Mouse (Mus musculus): ENCODE measurements at regions not wholly inside any gene's neighbourhood (a gene's known extent, or its start where the extent isn't known, plus 50 kb on each side); places are given as distances from the start of the nearest gene placed in this dataset.
"Not testable (repeated sequence)": the region's sequence is repeated elsewhere in the genome, so short reads cannot be mapped to it uniquely, and the experiment has no call there.

DNA sequence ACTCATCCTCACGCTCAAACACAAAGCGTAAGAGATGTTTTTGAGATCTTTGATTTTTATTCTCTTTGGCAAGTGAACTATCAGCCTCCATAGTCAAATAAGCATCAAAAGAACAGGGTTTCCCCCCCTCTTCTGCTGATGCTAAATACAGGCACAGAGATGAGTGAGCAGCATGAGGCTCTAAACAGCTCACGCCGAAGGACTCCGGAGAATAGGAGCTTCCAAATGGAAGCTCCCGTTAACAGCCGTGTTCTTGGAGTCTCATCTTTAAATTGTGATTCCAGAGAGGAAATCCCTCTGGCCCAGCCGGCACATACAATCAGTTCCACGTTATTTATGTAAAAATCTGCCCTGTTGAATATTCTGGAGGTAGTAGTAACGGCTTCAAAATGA lies 161.1 kb downstream of the Srek1 start:
- no peak for DNase-seq

DNA sequence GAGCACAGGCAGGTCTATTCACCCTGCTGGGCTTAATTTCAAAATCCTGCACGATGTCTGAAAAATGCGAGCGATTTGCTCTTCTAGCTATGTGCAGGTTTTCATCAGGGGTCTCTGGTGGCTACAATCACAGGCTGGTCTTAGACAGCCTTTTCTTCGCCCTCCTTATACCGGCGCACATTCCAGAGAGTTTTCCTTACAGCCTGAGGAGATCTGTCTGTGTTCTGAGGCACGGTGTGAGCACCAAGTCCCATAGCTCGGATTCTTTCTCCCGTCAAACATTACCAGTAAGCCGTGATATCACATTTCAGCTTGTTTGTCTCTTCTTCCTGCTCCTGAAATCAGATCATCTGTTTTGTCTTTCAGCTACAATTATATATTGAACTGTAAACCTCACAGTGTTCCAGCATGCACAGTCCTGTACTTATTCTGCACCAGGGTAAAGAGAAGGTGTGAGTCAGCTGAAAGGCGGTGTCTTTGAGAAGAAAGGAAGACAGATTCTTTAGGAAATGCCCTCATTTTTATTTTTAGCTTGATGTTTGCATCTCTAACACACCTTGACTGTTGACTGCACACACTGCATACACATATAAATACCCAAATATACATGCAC lies 161.6 kb downstream of the Srek1 start:
- DNase-seq, result no peak

- no peak for DNase-seq
Measured at GRCm38 (mm10) chr13:103602302-103602701, 172.1 kb downstream of the Srek1 start.

DNA sequence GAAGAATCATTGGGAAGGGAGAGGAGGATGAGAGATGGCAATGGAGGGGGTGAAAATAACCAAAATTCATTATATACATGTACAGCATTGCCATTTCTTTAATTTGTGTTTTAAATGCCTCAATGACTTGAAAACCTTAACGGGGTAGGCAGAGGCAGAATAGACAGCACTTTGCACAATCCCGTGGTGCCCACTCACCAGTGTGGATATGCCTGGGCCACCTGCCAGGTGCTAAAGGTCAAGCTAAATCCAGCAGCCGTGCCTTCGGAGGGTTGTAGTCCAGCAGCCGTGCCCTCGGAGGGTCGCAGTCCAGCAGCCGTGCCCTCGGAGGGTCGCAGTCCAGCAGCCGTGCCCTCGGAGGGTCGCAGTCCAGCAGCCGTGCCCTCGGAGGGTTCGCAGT lies 182.0 kb downstream of the Srek1 start:
- no peak for DNase-seq

GRCm38 (mm10) chr13:103591874-103592273 lies 182.5 kb downstream of the Srek1 start:
- no peak for DNase-seq

GRCm38 (mm10) chr13:103591381-103591780 lies 183.0 kb downstream of the Srek1 start:
- DNase-seq, result not testable (repeated sequence)

GRCm38 (mm10) chr13:103589646-103590045 lies 184.8 kb downstream of the Srek1 start:
- no peak for DNase-seq

- no peak for DNase-seq
Measured at GRCm38 (mm10) chr13:103576856-103577255, 197.6 kb downstream of the Srek1 start.

DNA sequence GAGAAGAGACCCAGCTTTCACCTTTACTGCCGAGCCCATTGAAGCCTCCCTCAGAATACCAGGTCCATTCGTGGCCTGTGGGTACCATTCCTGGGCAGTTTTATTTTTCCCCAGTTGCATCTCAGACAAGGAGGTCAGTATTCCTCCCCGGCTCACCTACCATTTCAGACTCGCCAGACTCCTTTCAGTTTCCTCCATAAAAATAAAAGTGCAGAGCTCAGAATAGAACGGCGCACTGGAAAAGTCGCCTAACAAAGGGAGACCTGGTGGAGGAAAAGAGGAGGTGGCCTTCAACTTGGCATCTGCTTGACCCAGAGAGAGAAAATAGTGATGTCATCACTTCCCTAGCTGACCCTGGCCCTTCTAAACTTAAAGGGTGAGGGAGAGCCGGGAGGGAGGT lies 209.7 kb downstream of the Srek1 start:
- no peak for DNase-seq

GRCm38 (mm10) chr13:103561795-103562705 lies 212.4 kb downstream of the Srek1 start:
- no peak for DNase-seq

GRCm38 (mm10) chr13:103558915-103559314 lies 215.5 kb downstream of the Srek1 start:
- DNase-seq, result no peak

GRCm38 (mm10) chr13:103539577-103539976 lies 205.3 kb upstream of the Mast4 start:
- DNase-seq, result no peak

DNA sequence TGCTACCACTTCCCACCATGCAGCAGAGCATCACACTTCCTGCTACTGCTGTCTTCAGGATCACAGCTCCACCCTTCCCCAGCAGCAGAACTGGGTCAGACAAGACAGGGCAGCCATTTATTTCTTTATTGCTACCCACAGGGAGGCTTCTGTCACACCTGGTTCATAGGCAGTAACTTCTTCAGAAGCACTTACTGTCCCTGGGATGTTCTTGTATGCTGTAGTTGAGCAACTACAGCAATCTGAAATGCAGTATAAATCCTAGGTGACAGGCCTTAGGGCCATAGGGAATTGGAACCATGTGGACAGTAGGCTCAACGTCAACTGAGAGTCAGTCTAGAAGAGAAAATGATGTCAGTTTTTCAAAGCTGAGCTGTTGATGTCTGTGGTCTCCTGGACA lies 179.5 kb upstream of the Mast4 start:
- no peak for DNase-seq

- no peak for DNase-seq
Measured at GRCm38 (mm10) chr13:103512476-103512875, 178.2 kb upstream of the Mast4 start.

GRCm38 (mm10) chr13:103504987-103505386 lies 170.7 kb upstream of the Mast4 start:
- no peak for DNase-seq

GRCm38 (mm10) chr13:103499376-103499775 lies 165.1 kb upstream of the Mast4 start:
- no peak for DNase-seq

DNA sequence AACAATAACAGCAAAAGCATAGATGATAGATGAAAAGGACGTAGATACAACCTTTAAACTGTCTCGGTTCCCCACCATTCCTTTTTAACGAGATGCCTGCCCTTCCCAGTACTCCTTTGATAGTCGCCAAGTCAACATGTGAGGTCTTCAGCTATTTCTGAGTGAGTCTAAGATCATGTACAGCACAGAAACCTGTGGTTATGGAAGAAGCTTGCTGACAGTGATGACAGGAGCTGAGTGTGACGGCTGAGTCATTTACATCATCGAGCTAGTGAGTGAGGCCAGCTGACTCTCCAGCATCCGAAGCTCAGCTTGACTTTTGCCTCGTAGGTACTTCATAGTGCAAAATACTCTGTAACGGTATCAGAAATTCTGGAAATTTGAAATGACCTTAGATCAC lies 160.1 kb upstream of the Mast4 start:
- DNase-seq, result no peak

- DNase-seq, result no peak
Measured at GRCm38 (mm10) chr13:103493567-103493966, 159.3 kb upstream of the Mast4 start.

- no peak for DNase-seq
Measured at GRCm38 (mm10) chr13:103490049-103490448, 155.8 kb upstream of the Mast4 start.

DNA sequence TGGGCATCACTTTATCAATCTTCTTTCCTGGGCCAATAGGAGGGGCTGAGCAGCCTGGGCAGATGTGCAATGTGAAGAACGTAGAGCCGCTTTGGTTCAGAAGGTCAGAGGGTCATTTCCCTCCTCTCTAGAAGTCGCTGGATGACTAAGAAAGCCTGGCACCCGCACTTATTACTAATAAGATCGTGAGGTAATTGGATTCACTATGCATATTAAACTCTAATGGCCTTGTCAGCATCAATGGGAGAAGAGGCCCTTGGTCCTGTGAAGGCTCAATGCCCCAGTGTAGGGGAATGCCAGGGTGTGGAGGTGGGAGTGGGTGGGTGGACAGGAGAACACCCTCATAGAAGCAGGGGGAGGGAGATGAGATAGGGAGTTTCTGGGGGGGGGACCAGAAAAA lies 149.8 kb upstream of the Mast4 start:
- DNase-seq, result no peak

DNA sequence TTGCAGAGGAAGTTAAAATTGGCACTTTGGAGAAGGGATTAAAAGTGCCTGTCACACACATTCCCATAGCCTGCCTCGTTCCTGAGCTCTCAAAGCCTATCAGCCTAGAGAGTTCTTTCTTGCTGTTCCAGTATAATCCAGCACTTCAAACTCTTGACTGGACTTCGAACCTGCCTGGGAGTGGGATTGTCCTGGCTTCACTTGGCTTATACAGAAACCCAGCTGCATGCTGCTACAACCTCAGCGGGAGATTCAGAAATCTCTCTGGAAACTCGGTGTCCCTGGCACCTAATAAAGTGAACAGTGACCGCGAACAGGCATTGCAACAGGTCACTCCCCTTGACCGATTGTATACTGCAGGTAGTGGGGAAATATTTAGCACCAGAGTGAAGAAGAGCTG lies 149.1 kb upstream of the Mast4 start:
- no peak for DNase-seq

GRCm38 (mm10) chr13:103476328-103476727 lies 142.0 kb upstream of the Mast4 start:
- DNase-seq, result no peak

- DNase-seq, result no peak
Measured at GRCm38 (mm10) chr13:103472216-103472615, 137.9 kb upstream of the Mast4 start.

GRCm38 (mm10) chr13:103470141-103470540 lies 135.8 kb upstream of the Mast4 start:
- no peak for DNase-seq

All from cerebellum, adult 9-11 months (tissue).